Mouse (Mus musculus) cortical plate, adult 2 months (tissue): ENCODE results near the gene Fam193b.

Experiments
- CTCF ChIP-seq: fragments of 200-500 bp; IDR thresholded peaks from 2 replicates; pipeline ENCODE4 v1.5.1; 2011; ENCODE audit warnings: mild to moderate bottlenecking, control low read depth, low read length; ENCODE audit not compliant: insufficient read depth; ENCODE audit errors: extremely low read depth
- POLR2A ChIP-seq: fragments of 200-500 bp; IDR thresholded peaks from 2 replicates; pipeline ENCODE4 v1.6.1; 2011; ENCODE audit warnings: mild to moderate bottlenecking, low read length, control low read depth; ENCODE audit not compliant: insufficient read depth; ENCODE audit errors: extremely low read depth

DNA sequence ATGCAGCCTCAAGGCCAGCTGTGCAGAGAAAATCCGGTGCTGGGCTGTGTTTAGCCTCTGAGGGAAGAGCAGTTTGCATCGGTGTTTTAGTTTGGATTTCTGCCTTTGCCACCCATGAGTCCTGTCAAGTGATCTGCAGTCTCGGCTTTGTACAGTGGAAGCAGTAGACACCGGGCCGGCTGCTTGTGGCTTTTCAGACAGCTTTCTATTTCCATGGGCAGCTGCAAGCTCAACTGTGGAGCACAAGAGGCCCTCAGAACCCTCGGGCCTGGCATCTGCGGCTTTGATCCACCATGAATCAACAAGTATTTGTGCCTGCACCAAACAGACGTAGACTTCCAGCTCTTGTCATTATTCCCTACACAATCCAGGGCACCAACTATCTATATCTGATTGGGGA, 68.5 kb downstream of the Fam193b start:
- TF ChIP-seq CTCF (no peak), POLR2A (no peak)
